Mouse (Mus musculus) thymus, adult 18-20 months (tissue): ENCODE data around the gene Dnah2.

ENCODE experiments used
- DNase-seq, 2 experiments: peaks; one replicate each; pipeline ENCODE4 v3.0.0; 2022; ENCODE audit warnings: mixed read lengths in 2 of 2

Dnah2 gene

DNA sequence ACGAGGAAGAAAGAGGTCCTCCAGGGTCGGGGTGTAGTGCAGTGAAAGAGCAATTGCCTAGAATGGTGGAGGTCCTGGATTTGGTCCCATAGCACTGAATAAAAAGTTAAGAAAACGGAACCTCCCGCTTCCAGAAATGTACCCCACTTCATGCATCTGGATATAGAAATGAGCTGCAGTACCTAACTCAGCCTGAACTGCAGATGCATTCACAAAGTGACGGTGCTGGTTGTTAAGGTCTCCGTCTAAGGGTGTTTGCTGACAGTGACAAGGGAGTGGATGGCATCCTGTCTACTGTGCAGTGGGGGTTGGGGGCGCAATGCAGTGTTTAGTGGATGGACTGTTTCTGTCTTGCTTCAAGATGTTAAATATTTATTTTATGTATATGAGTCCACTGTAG, 162.2 kb downstream of the Dnah2 start:
- no peak for DNase-seq

DNA sequence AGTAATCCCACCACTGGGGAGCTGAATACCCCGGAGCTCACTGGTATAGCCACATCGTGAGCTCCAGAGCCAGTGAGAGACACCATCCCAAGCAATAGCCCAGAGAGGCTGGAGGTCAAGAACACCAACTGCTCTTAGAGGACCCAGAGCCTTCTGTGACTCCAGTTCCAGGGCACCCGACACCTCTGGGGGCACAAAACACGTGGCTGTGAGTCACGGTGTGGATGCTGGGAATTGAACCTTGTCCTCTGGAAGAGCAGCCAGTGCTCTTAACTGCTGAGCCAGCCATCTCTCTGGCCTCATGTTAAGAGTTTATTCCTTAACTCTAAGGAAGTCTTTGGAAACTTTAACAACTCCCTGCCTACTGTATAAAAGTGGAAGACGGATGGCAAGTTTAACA, 163.9 kb downstream of the Dnah2 start:
- no peak for DNase-seq

DNA sequence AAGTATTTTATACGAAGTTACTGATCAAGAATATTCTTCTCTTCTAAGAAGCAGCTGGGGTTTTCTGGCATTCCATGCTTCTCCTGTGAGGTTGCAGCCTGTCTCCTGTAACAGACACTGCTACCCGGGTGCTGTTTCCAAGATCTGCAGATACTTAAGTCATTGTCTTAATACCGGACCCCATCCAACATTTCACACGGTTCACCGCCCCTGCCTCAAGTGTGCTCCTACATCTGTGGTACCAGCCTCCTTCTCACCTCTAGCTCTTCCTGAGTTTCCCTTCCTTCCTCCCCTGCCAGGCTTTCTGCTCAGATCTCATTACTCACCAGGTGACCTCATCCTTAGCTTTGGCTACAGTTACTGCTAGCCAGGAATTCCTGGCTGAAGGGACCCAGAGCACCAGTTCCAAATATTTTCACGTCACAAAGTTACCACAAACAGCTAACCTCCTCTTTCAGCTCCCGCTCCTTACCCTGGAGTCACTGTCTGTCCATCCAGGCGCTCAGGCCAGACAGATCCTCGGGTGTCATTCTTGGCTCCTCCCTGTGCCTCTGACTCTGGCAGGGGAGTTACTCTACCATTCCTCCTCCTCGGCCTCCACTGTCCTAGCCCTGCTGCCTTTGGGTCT, 166.3 kb downstream of the Dnah2 start:
- DNase-seq, result no peak

DNA sequence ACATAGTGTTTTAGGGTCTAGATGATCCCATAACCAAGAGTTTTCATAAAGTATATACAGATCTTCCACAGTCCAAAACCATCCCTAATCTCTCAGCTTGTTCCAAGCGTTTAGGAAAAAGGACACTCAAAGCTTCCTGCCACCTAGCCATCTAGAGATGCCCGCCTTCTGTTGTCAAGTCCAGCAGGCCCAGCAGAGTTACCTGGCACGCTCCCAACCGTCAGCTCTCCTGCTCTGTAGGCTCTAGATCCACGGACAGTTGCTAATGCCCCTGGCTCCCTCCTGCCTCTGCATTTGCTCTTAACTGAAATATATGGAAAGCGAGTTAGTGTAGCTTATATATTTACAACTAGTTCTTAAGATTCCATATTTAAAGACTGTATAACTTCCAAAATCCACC, 167.6 kb downstream of the Dnah2 start:
- DNase-seq, result no peak

DNA sequence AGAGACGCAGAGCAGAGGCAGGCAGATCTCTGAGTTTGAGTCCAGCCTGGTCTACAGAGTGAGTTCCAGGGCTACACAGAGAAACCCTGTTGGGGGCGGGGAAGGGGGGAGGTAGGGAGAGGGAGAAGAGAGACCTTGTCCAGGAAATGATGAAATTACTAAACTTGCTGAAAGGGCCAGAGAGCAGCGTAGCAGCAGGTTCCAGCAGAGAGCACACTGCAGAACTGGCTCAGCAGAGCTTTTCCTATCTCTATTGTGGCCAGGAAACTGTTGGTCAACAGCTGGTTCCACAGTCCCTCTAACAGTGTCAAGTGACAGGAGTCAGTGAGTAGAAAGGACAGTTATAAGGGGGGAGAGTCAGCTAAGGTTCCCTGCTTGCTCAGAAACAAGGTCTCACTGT, 169.3 kb downstream of the Dnah2 start:
- no peak for DNase-seq

DNA sequence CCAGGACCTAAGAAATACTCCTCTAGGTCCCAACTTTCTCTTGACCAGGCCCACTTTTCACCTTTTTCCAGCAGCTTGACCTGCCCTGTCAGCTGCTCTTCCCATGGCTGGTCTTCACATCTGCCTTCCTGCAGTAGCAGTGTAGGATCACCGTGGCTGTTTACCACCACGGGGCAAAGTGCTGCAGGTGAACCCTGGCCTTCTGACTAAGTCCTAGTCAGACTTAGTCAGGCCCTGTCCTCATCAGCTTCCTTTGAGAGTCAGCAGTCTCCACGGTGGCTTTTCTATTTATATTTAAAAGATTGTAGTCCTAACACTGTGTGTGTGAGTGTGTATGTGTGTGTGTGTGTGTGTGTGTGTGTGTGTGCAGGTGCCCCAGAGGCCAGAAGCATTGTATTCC, 171.1 kb downstream of the Dnah2 start:
- no peak for DNase-seq

DNA sequence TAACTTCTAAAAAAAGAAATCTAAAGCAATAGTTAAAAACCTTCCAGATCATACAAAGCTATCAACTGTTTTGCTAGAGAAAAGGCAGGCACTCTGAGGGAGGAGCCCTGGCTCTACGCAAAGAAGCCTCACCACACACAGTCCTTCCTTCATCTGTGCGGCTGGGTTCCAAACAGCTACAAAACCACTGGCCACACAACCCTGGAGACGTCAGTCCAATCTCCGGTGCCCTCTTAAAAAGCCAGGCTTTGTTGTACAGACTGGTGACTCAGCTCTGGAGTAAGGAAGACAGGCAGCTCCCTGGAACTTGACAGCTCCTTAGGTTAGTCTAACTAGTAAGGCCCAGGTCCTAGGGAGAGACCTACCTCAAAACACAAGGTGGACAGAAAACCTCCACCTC, 173.3 kb downstream of the Dnah2 start:
- no peak for DNase-seq

DNA sequence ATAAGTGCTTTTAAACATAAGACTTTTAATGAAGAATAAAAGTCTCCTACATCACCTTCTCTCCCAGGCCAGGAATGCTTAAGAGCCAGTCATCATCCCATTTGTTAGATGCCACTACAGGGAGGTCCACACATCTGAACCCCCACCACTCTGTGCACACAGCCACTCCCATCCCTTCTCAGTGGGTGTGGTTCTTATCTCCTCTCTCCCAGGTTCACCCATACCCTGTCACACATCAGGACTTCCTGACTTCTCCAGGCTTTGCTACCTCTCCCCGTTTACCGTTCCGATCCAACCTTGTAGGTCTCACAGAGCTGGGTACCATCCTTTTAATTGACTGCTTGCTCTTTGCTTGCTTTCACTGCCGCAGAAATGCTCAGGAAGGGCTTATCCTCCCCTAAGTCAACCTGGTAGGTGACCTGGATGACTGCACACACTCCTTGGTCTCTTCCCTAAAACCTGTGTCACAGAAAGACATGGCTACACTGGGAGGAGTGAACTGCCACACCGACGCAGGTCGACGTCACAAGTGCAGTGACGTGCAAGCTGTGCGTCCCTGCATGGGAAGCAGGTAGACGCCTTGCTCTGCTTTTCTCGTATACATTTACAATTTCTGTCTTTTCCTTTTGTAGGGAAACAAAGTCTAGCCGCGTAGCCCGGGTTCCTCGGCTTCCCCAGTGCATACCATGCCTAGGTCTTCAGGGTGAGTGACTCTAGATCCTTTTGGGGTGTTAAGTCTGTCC, 175.5 kb downstream of the Dnah2 start:
- no peak for DNase-seq

DNA sequence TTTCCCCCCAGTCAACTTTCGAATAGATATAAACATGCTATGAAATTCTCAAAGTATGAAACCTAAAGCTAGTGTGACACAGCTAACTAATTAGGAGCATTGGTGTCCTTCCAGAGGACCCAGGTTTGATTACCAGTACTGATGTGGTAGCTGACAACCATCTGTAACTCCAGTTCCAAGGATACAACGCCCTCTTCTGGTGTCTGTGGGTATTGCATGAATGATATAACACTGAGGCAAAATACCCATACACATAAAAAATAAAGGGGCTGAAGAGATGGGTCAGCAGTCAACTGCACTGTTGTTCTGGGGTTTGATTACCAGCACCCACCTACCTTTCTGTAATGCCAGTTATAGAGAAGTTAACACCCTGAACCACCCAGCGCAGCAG, 176.1 kb downstream of the Dnah2 start:
- no peak for DNase-seq

DNA sequence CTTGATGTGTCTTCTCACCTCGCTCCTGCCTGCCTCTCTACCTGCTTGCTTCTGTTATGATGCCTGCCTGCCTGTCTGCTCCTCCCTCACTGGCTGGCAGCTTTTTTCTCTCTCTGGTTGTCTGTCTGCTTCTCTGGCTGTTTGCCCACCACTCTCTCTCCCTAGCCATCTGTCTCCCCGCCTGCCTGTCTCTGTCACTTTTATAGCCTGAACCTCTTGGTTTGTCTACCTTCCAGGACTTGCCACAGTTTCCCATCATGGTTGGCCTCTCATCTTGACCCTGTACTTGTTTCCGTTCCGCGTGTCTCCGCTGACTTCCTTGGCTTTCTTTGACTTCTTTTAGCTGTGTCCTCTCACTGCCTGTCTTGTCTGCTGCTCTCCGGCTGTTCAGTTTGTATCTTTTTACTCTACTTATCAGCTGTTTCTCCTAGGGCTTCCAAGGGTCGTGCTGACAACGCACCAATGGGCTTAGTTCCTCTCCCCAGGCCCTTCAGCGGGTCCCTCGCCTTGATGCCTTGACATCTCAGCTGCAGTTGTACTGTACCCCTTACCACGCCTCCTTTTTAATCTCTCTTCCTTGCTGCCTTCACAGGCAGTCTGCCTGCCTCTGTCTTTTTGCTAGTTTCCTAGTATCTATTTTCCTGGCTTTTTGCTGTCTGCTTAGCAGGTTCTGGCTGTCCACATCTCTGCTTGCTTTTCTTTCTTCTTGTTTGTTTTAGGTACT, 176.7 kb downstream of the Dnah2 start:
- DNase-seq, result no peak

DNA sequence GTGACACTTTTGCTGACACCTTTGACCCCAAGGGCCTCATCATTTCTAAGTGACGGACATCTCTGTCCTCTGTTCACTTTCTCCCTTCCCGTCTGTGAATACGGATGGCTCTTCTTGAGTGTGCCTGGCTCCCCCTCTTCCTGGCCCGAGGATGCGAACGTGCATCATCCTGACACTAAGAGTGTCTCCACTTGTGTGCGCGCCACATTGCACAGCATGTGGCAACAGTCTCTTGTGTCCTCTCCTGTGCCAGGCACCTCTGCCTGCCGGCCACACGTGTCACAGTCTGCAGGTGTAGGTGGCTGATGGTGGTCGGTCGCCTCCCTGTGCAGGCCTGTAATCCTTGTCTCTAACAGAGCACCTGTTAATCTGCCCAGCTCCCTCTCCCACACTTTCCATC, 177.3 kb downstream of the Dnah2 start:
- no peak for DNase-seq

DNA sequence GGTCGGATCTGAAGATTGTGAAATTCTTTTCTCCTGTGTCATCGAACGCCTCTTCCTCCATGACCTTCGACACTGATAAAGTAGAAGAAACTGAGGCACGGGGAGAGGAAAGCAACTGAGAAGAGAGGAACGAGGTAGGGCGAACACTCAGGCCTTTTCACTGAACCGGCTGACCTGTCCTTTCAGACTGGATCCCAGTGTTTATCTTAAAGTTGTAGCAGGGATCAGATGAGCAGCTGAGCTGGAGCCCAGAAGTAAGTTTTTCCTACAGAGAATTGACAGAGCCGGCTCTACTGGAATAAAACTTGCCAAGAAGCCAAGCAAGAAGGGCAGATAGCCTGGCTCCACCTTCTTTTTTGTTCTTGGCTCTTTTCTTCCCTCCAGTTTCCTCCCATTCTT, 178.1 kb downstream of the Dnah2 start:
- no peak for DNase-seq
